Mouse (Mus musculus) ES-Bruce4 (cell line): Measurements from ENCODE around the gene Aspscr1. TPM values are rescaled to one million over a fixed set of nuclear protein-coding genes. Genes with fewer than 3 reads are reported as not detected.

Experiments used
- H3K27ac ChIP-seq: 2 replicates; pipeline ENCODE4 v1.5.1; 2012; ENCODE audit warnings: low read length, inconsistent platforms; ENCODE audit not compliant: insufficient read depth
- H3K27me3 ChIP-seq: 2 replicates; pipeline ENCODE4 v1.6.1; 2012; ENCODE audit warnings: mild to moderate bottlenecking, low read length, inconsistent platforms; ENCODE audit not compliant: control insufficient read depth, poor library complexity, insufficient read depth, severe bottlenecking
- H3K36me3 ChIP-seq: 2 replicates; pipeline ENCODE4 v1.6.1; 2012; ENCODE audit warnings: inconsistent platforms, mild to moderate bottlenecking, low read length, moderate library complexity; ENCODE audit not compliant: control insufficient read depth, poor library complexity, insufficient read depth, severe bottlenecking
- H3K4me1 ChIP-seq: one replicate; pipeline ENCODE4 v1.8.1; 2011; ENCODE audit warnings: low read length; ENCODE audit not compliant: control insufficient read depth, insufficient read depth
- H3K4me3 ChIP-seq: 2 replicates; pipeline ENCODE4 v1.5.1; 2011; ENCODE audit warnings: low read depth, mild to moderate bottlenecking, low read length
- H3K9ac ChIP-seq: 2 replicates; pipeline ENCODE4 v1.6.1; 2012; ENCODE audit warnings: low read depth, mild to moderate bottlenecking, inconsistent platforms; ENCODE audit not compliant: poor library complexity, severe bottlenecking
- H3K9me3 ChIP-seq: replicated peaks from 2 replicates; pipeline ENCODE4 v1.6.1; 2012; ENCODE audit warnings: mild to moderate bottlenecking, low read length, inconsistent platforms; ENCODE audit not compliant: control insufficient read depth, poor library complexity, insufficient read depth, severe bottlenecking
- CTCF ChIP-seq: IDR thresholded peaks from one replicate; pipeline ENCODE4 v1.8.1; 2011; ENCODE audit warnings: low read depth, low read length
- EP300 ChIP-seq: IDR thresholded peaks from 2 replicates; pipeline ENCODE4 v1.6.1; 2011; ENCODE audit warnings: low read depth, low read length; ENCODE audit not compliant: insufficient read depth
- POLR2A ChIP-seq: IDR thresholded peaks from one replicate; pipeline ENCODE4 v1.8.1; 2011; ENCODE audit warnings: low read length; ENCODE audit not compliant: insufficient read depth
- polyA plus RNA-seq: library from polyadenylated mRNA; stranded (reverse); fragments of >200 nt; gene quantifications from 2 replicates; pipeline ENCODE4 v1.2.4, GENCODE M21; 2011; ENCODE audit warnings: low read depth; ENCODE audit not compliant: missing spikeins, insufficient read depth, insufficient read length

The Aspscr1 gene
- polyA plus RNA-seq, 1 experiment: 50.8 TPM

GRCm38 (mm10) chr11:120723509-120723908 lies 50.7 kb downstream of the Aspscr1 start:
- no peak overlapping the region for H3K9ac ChIP-seq
- H3K4me3 ChIP-seq: no peak overlapping the region
- TF ChIP-seq EP300: no peak
- no peak for TF ChIP-seq CTCF
- TF ChIP-seq POLR2A: no peak
- H3K9me3 ChIP-seq: no peaks in the 10 kb centered on the region
- H3K27ac ChIP-seq: no peak overlapping the region
- H3K27me3 ChIP-seq: no peaks in the 10 kb centered on the region
- peaks cover 9% of the 10 kb centered on the region for H3K36me3 ChIP-seq
- H3K4me1 ChIP-seq: no peaks in the 10 kb centered on the region

GRCm38 (mm10) chr11:120726243-120727168 lies 53.7 kb downstream of the Aspscr1 start:
- no peak overlapping the region for H3K27ac ChIP-seq
- peaks cover 9% of the 10 kb centered on the region for H3K36me3 ChIP-seq
- no peaks in the 10 kb centered on the region for H3K27me3 ChIP-seq
- no peaks in the 10 kb centered on the region for H3K9me3 ChIP-seq
- peak overlapping the region; percentile 43 for H3K9ac ChIP-seq
- H3K4me3 ChIP-seq: peak overlapping the region; percentile 79
- TF ChIP-seq EP300 (no peak), POLR2A (no peak), CTCF (no peak)
- H3K4me1 ChIP-seq: peaks cover 2% of the 10 kb centered on the region

GRCm38 (mm10) chr11:120727169-120727527 lies 54.4 kb downstream of the Aspscr1 start, which contains the start of gene Dcxr:
TSS of gene Dcxr (minus strand) at chr11:120727281.
- H3K9ac ChIP-seq: peak within 1 kb of the TSS; percentile 43
- no peak within 1 kb of the TSS for H3K27ac ChIP-seq
- H3K4me3 ChIP-seq: peak within 1 kb of the TSS; percentile 79
- H3K36me3 ChIP-seq: peaks cover 9% of the 10 kb centered on the region
- no peaks in the 10 kb centered on the region for H3K27me3 ChIP-seq
- TF ChIP-seq EP300: no peak
- TF ChIP-seq CTCF: peak; percentile 37
- H3K4me1 ChIP-seq: peaks cover 2% of the 10 kb centered on the region
- no peaks in the 10 kb centered on the region for H3K9me3 ChIP-seq

- no peak overlapping the region for H3K9ac ChIP-seq
- TF ChIP-seq EP300 (no peak), POLR2A (no peak), CTCF (no peak)
- no peaks in the 10 kb centered on the region for H3K27me3 ChIP-seq
- peaks cover 2% of the 10 kb centered on the region for H3K4me1 ChIP-seq
- H3K9me3 ChIP-seq: no peaks in the 10 kb centered on the region
- H3K4me3 ChIP-seq: no peak overlapping the region
- H3K27ac ChIP-seq: no peak overlapping the region
- H3K36me3 ChIP-seq: peaks cover 9% of the 10 kb centered on the region
These were observed 54.8 kb downstream of the Aspscr1 start for GRCm38 (mm10) chr11:120727564-120727963.

- H3K27ac ChIP-seq: no peak overlapping the region
- H3K27me3 ChIP-seq: no peaks in the 10 kb centered on the region
These were observed 55.9 kb downstream of the Aspscr1 start for GRCm38 (mm10) chr11:120728530-120729240.

More at GRCm38 (mm10) chr11:120728530-120729240, 55.9 kb downstream of the Aspscr1 start:
- TF ChIP-seq CTCF: no peak
- TF ChIP-seq POLR2A: no peak
- TF ChIP-seq EP300: no peak
- Histone ChIP-seq H3K9me3 (no peaks in the 10 kb centered on the region), H3K36me3 (peaks cover 9% of the 10 kb centered on the region), H3K4me3 (peak overlapping the region; percentile 14), H3K4me1 (peaks cover 2% of the 10 kb centered on the region), H3K9ac (peak overlapping the region; percentile 17; the same call in 1 of the 2 replicates)
